Mouse (Mus musculus) CD4-positive, CD25-positive, alpha-beta regulatory T cell, adult 2 months (primary cell): ENCODE data around the gene Maml2.
A peak's percentile ranks its signal among the peaks of the same experiment; 100 is the strongest.

Experiments used
- DNase-seq: peaks from one replicate; pipeline ENCODE4 v3.0.0-alpha.2; 2012; ENCODE audit warnings: low read depth, low spot score

The Maml2 gene

GRCm38 (mm10) chr9:13309807-13310206 lies 12.1 kb downstream of the Maml2 start:
- no peak for DNase-seq

GRCm38 (mm10) chr9:13310236-13310635 lies 12.5 kb downstream of the Maml2 start:
- DNase-seq = no peak

- DNase-seq = peak; percentile 16
Observed at GRCm38 (mm10) chr9:13311094-13311493, 13.3 kb downstream of the Maml2 start.

GRCm38 (mm10) chr9:13313923-13314322 lies 16.2 kb downstream of the Maml2 start:
- no peak for DNase-seq

- no peak for DNase-seq
Observed at GRCm38 (mm10) chr9:13314577-13315004, 16.8 kb downstream of the Maml2 start.

- no peak for DNase-seq
Observed at GRCm38 (mm10) chr9:13315393-13315792, 17.6 kb downstream of the Maml2 start.

- no peak for DNase-seq
Observed at GRCm38 (mm10) chr9:13319566-13319965, 21.8 kb downstream of the Maml2 start.

- peak; percentile 62 for DNase-seq
Observed at GRCm38 (mm10) chr9:13320800-13321364, 23.1 kb downstream of the Maml2 start.

- peak; percentile 51 for DNase-seq
Observed at GRCm38 (mm10) chr9:13323074-13323473, 25.3 kb downstream of the Maml2 start.

GRCm38 (mm10) chr9:13323612-13324011 lies 25.9 kb downstream of the Maml2 start:
- DNase-seq = peak; percentile 55

- DNase-seq = no peak
Observed at GRCm38 (mm10) chr9:13414230-13414766, 116.5 kb downstream of the Maml2 start.

GRCm38 (mm10) chr9:13425031-13425940 lies 127.5 kb downstream of the Maml2 start:
- DNase-seq = peak; percentile 67

GRCm38 (mm10) chr9:13429477-13430125 lies 131.8 kb downstream of the Maml2 start:
- peak; percentile 29 for DNase-seq

- DNase-seq = no peak
Observed at GRCm38 (mm10) chr9:13430302-13430701, 132.5 kb downstream of the Maml2 start.

GRCm38 (mm10) chr9:13430744-13431143 lies 133.0 kb downstream of the Maml2 start:
- DNase-seq = no peak

GRCm38 (mm10) chr9:13431646-13432045 lies 133.9 kb downstream of the Maml2 start:
- no peak for DNase-seq

GRCm38 (mm10) chr9:13433501-13434090 lies 135.8 kb downstream of the Maml2 start:
- no peak for DNase-seq

- DNase-seq = no peak
Observed at GRCm38 (mm10) chr9:13440911-13441310, 143.2 kb downstream of the Maml2 start.

- DNase-seq = no peak
Observed at GRCm38 (mm10) chr9:13442012-13442735, 144.4 kb downstream of the Maml2 start.

GRCm38 (mm10) chr9:13443484-13444211 lies 145.9 kb downstream of the Maml2 start:
- peak; percentile 86 for DNase-seq
